Mouse (Mus musculus) right cerebral cortex, postnatal 14 days (tissue): ENCODE measurements at regions not wholly inside any gene's neighbourhood (a gene's known extent, or its start where the extent isn't known, plus 50 kb on each side); places are given as distances from the start of the nearest gene placed in this dataset.

ENCODE experiments used
- DNase-seq: peaks from one replicate; pipeline ENCODE4 v3.0.0; 2022

DNA sequence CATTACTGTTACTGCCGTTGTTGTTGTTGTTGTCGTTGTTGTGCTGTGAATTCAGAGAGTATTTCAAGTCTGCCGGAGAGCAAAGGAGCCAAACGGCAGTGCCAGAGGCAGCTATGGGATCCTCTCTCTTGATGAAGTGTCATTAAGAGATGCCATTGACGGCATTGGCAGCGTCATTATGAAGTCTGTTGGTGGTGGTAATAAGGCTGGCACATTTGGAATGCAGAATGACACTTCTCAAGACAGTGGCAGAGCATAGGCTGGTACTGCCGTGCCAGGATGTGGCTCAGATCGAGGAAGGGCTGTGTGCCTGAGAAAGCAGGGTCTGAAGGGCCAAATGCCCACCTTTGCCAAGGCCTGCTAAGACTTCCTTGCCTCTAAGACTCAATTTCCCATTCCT, 494.3 kb downstream of the Vrk1 start:
- no peak for DNase-seq

DNA sequence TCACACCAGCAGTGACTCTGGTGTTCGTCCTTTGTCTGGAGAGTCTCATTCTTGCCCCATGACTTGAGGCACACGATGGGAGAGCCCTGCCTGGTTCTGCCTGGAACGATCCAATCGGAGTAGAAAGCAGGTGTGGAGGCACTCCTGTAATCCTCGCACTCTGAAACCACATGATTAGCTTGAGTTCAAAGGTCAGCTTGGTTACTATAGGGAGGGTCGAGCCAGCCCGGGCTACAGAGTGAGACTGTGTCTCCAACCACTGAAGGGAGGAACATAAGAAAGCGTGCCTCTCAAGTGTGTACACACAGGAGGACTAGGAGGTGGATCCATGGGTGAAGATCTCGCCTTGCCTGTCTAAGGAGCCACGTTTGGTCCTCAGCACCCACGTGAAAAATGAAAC, 504.0 kb downstream of the Vrk1 start:
- no peak for DNase-seq

DNA sequence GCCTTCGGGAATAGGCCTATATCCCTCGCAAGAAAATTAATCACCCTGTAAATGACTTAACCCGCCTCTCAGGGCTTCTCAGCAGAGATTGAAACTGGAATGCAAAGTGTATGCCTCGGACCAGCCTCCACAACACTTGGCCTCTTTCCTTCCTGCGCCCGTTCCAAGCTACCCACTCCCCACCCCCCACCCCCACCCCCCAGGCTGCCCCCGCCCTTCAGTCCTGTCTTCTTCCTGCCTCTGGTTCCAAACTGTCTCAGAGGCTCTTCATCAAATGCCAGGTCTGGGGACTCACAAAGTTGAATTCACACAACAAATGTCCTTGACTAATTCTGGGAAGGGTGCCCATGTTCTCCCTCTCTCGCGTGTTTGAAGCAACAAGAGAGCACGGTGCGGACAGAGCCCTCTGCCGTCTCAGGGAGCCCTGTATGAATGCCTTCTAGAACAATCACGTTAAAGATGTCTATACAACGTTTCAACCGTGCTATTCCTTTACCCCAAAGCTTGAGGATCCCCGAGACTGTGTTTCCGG, 505.3 kb downstream of the Vrk1 start:
- DNase-seq = no peak

DNA sequence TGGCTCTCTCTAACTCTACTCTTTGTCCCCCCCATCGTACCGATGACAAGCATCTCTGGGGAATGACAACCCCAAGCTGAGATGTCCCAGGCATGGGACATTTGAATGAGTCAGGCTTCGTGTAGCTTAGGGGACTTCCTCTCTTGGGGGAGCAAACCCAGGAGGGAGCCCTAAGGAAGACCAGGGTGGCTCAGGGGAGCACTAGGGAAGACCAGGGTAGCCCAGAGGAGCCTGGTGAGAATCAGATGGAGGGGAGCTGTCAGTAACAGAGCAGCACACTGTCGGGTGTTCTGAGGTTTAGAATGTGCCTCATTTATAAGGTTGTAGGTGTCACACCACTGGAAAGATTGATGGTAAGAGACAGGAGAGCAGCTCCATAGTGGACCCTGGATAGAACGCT, 509.1 kb downstream of the Vrk1 start:
- DNase-seq = no peak

DNA sequence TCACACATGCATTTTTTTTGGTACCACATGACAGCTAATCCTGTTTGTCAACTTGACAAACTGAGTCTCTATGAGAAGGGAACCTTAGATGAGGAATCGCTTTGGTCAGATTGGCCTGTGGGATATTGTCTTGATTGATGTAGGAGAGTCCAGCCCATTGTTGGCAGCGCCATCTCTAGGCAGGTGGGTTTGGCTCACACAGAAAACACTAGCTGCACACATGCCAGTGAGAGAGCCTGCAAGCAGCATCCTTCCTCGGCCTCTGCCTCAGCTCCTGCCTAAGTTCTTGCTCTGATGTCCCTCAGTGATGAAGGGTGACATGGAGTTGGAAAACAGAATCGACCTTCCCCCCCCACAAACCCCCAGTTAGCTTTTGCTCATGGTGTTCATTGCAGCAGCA, 514.4 kb downstream of the Vrk1 start:
- no peak for DNase-seq

DNA sequence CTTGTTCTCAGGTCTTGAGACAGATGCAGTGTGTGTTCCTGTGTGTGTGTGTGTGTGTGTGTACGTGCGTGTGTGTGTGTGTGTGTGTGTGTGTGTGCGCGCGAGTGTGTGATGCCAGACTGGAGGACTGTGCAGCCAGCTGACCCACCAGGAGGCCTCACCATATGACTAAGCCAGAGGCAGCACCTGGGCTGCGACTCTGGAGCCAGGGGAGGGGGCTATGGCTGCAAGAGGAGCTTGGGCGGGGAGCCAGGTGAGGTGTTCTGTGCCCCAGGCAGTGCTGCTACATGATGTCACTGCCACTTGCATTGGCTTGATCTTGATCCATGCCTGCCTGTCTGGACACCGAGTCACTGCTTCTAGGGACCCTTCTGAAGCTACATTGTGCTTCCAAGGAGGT, 517.1 kb downstream of the Vrk1 start:
- DNase-seq = no peak

DNA sequence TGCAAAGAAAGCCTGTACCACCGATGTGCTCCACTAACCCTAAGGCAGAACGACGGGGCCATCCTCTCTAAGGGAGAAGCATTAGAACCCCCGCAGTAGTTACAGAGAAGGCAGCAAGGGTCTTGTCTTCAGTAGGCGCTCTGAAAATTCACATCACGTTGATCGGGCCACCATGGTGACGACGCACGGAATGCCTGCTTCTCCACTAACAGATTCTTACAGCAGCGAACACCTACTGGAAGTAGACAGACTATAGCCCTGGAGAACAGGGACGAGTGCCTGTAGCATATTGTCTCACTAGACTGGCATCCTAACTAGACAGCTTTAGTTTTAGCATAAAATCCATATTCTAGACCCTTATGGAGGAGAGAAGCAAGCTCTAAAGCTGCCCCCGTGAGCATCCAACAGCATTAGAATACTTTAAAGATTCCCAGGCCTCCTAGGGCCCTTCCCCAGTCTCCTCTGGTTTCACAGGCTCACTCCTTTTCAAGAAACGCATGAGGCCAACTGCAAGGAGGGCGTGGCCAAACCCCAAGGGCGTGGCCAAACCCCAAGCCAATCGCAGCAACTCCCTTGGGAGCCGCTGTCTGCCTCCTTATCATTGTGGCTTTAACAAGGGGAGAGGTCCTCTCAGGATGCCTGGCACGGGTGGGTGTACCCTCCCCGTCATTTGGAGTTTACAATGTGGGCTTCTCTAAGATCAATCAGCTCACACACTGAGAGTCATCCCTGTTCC, 517.8 kb downstream of the Vrk1 start:
- no peak for DNase-seq

DNA sequence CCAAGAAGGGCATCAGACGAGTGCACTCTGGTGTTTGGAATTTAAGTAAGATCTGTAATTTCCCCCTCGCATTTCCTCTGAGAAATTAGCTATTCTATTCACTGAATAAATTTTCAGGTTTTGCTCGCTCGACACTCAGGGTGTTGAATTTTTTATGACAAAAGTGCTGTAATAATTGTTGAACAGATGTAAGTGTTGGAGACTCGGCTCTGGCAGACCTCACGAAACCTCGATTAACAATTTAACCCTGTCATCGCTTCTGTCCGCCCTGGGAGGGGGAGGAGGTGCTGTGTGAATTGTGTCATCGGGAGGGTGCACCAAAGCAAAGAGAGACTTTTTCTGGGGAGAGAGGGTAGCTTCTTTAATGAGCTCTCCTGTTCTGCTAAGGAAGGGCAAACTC, 518.5 kb downstream of the Vrk1 start:
- DNase-seq = no peak

DNA sequence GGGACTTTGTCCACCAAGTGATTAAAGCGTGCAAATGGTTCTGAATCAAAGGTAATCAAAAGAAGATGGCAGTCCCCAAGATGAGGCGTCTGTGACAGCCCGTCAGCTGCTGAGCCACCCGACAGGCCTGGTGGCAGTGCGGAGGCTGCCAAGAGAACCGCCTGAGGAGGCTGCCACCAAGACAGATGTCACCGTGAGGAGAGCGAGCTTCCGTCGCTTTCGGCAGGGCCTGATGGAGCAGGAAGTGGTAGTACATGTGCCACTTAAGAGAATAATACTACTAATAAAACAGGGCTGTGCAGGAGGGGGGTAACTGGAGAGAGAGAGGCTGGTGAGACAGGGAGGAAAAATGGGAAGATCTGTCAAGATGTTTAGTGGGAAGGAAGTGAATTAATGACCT, 519.1 kb downstream of the Vrk1 start:
- no peak for DNase-seq

DNA sequence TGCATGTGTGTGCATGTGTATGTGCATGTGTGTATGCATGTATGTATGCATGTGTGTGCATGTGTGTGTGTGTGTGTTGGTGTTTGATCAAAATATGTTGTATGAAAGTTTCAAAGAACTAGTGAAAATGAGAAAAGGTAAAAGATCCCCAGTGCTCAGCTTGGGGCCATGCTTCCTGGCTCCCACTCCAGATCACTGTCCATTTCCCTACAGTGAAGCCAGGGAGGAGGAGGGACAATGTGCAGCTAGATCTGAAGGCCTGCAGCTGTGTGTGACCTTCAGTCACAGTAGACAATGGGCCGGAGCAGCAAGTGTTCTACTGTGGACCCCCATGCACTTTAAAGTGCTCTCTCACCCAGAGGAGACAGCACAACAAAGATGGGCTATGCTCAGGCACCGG, 525.1 kb downstream of the Vrk1 start:
- no peak for DNase-seq

DNA sequence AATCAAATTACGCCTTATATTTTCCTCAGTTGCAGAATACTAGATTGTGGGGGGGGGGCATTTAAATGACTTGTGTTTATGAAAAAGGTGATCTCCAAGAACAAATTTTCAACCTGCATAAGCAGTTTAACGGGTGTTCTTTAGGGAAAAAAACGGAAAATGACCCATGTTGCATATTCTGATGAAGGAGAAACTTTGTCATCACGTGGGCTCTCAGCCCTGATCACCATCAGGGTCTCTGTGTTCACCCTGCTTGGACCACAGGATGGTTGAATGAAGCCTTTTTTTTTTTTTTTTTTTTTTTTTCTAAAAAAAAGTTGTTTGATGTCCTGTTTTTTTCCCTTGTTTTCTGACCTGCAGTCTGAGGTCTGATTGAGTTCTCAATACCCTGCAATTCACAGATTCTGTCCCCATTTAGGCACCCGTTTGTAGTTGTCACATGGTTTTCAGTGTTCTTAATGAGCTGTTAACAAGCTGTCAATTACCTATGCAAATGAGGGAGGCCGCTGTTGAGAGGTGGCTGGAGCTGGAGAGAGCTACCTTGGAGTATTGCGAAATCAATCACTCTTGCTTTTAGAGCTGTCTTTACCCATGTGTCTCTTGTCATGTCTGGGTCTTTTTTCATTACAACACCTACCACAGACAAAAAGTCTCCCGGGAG, 525.7 kb downstream of the Vrk1 start:
- DNase-seq = no peak

DNA sequence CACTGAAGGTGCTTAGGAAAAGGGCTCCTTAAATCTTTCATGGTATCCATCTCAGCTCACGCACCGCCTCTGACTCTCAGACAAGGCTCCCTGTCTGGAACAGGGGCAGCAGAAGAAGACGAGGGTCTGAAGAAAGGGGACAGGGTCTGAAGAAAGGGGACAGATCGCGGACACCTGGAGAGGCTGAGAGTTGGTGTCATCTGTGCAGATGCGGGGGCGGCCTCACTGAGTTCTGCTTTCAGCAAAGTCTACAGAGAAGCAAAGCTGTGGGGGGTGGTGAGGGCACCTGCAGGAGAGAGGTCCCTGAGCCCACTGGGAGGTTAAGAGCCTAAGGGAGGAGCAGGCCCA, 526.2 kb downstream of the Vrk1 start:
- DNase-seq = no peak

DNA sequence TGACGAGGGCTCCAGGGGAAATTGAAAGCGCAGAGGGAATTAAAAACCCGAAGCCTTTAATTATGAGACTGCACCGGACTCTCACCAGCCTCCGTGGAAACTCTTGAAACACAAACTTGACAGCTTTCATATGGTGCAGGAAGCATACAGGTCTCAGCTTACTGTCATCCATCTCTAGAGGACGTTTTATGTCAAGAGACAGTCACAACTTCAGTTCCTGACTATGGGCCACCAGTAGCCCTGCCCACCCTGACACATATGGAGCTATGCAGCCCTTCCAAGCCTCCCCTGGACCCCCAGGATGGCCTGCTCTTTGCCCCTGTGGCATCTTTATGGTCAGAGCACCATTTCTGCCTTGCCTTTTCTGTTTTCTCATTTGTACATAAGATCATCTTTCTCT, 530.0 kb downstream of the Vrk1 start:
- DNase-seq = no peak

DNA sequence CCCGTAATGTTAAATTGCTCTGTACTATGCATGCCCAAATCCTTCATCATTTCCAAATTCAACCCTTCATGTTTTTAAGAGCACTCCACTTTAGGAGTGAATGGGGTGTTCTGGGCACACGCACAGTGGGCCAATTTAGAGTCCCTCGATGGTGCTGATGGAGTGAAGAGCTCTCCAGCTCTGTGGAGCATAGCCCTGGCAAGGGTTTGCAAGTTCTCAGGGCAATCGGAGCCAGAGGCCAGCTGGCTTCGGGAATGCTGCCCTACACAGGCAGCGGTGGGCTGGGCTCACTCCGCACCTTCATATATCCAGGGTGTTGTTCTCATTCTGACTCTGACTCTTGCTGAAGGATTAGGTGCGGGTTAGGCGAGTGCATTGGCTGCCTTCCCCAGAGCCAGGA, 549.5 kb downstream of the Vrk1 start:
- no peak for DNase-seq

DNA sequence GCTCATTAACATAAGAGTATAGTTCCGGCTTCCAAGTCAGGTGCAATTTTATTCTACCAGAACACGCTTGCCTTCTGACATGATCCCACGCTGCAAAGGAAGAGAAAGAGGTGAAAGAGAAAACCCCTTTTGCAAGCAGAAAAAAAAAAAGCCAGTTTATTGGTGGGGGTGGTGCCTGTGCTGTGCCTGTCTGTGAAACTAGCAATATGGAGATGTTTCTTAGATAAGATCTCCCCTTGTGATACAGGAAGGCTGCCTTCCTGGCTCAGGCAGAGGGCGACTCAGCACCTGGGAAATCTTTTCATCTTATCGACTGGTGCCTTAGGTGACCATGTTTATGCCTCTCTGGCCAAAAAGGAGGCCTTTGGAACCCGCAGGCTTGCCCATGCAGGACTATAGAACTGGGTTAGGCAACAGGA, 555.2 kb downstream of the Vrk1 start:
- no peak for DNase-seq

DNA sequence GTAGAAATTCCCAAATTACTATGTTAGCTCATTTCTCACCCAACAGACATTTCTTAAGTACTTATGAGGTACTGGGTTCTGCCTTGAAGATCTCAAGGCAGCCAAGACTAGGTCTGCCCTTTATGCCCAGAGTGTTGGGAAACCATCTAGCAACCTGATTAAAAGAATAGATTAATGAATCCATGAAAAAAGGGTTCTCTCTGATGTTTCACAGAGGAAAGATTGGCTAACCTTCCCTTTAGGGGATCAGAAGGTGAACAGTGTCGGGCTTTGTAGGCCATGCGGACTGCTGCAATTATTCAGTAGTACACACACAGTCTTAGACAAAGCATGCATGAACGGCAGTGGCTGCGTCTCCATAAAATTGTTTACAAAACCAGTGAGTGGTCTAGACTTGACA, 556.3 kb downstream of the Vrk1 start:
- no peak for DNase-seq

DNA sequence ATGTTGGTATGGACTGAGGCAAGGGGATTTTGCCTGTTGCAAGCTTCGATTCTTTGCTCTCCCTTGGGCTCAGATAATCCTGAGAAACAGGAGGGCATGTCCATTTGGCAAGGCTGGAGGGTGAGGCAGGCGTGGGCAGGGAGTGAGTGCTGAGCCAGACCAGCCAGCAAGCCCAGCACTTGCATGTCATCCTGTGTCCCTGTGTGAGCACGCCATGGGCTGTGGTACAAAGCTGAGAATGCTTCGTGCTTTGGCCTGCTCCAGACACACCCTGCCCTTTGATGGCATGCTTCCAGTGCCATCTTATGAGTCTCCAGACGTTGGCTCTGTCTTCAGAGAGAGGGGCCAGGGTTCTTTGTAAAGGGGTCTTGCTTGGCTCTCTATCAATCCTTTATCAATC, 557.1 kb downstream of the Vrk1 start:
- no peak for DNase-seq

DNA sequence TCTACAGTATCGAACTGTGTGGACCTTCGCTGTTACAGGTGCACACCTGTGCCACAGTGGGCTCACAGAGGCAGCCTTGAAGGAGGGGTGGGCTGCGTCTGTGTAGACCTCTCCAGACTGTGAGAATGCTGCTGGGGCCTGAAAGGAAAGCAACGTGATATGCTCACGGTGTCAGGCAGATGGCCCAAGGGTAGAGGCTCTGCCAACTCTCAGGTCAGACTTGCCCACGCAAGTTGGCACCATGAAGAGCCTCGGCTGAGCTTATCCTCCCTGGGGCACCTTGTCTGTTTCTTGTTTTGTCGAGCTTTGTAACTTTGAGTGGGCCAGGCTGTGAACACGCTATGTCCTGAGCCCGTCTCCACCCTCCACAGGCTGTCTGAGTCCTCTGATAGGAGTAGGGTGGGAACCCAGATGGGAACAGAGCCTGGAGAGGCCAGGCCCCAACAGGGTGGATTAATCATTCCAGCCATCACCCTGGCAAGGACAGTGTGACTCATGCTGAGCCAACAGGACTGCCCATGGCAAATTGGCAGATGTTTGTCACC, 558.6 kb downstream of the Vrk1 start:
- no peak for DNase-seq

DNA sequence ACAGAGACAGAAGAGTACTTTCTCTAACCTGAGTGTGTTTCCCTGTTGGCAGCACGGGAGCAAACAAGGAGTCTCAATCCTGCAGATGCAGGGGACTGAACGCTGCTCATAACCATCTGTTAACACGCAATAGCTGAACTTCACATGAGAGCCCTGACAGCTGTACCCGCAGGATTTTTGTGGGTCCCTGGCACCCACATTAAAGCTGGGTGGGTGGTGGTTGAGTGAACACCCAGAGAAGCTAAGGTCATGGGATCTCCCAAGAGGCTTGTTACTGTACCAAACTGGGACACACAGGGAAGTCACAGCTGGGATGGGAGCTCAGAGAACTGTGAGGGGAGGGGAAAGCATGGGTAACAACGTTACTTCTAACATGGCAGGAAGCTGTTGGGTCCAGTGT, 562.9 kb downstream of the Vrk1 start:
- DNase-seq = no peak

DNA sequence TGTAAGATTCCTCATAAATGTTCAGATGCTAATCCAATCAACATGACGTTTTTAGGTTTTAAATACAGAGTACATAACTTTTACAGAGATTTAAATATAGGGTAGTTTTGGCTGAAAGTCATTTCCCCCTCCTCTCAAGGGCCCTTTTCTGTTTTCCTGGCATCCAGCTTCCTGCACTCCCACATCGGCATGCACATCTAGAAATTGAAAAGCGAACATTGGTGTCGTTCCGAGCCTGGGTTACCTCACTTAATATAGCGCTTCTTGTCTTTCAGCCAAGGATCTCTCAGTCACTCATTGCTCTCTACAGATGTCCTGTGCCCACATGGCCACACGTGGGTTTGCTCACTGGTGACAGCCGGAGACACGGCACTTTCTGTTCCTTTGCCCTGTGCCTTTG, 572.7 kb downstream of the Vrk1 start:
- no peak for DNase-seq

DNA sequence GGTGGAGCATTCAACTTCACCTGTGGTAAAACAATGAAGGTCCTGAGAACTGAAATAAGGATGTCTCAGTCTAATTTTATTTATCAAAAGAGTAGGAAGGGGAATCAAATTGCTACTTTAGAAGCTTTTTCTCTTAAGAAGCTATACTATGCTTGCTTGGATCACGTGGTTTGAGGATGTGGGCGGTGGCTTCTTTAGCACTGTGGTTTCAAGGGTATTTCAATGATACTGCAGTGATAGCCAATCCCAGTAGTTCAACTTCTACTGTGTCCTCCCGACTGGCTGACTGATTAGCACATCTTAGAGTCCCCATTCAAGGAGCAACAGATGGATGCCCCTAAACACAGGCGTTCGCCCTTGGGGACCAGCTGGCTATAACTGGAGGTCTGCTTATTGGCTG, 575.6 kb downstream of the Vrk1 start:
- DNase-seq = no peak

DNA sequence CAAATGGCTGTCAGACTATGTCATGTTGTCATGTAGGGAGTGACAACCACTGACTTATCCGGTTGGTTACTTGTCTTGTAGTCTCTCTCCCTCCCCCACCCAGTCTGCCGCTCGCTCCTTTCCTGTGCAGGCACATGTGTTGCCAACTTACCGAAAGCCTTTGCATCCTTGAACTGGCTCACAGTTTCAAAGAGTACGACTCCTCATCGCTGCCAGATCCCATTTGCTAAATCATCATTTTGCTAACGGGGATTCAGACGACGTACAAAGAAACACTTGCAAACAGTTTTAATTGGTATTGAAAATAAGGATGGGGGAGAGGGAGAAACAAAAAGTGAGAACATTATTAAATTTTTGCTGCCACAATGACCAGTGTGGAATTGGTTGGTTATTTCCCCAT, 582.7 kb downstream of the Vrk1 start:
- no peak for DNase-seq

DNA sequence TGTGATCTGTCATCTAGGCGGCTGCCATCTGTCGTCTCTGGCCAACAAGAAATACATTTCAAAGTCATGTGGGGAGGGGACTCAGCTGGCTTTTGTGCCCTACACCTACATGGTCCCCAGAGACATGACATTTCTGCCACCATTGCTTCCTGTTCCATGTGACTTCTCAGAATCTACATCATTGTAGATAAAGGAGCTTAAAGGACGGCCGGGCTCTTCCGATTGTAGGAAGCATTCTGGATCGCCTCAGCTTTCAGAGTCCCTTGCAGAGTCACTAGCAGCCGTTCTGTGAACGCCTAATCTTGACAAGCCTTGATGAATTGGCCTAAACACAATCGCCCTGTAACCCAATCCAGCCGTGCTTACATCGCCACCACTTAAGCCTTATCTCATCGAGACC, 587.6 kb downstream of the Vrk1 start:
- DNase-seq = no peak

DNA sequence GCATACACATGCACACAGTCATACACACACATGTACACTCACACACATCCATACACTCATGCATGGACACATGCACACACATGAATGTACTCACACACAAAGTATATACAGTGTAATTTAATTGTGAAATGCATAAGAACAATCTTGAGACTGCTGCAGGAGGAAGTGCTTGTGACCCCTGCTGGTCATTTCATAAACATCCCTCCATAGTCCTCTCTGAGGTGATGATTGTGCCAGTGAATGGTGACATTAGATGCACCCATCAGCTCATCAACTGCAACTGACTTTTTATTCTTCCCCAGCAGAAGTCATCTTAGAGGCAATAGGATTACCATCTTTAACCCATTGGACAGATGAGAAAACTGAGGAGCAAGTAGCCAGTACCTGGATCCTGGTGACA, 597.2 kb downstream of the Vrk1 start:
- no peak for DNase-seq
